Mouse (Mus musculus): ENCODE results near the gene Bicc1.

DNA sequence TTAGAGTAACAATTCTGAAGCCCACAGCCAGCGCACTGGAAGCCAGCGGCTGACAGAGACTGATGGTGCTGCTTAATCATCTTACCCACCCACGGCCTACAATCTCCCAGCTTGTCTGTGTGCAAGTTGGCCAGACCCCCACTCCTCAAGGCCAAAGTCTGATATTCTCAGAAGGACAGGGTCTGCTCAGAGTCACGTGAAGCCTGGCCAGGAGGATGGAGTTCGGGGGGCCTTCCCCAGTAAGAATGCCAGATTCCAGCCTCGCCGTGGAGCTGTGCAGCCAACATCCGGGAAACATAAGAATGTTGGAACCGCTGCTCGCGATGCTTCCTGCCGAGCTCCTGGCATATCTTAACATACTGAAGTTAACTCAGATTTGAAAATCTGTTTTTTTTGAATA, 219.7 kb downstream of the Bicc1 start:
- TF ChIP-seq ZC3H11A (IDR thresholded peaks at IDR 0.05; ENCODE audit: borderline replicate concordance, low read depth, low read length) (no peak), HCFC1 (IDR thresholded peaks at IDR 0.05; ENCODE audit: borderline replicate concordance, insufficient read depth, low read length) (no peak), CHD2 (IDR thresholded peaks at IDR 0.05; ENCODE audit: low read depth, low read length) (no peak)

All from ES-E14 (cell line).